14 mouse cellular contexts compared by ENCODE assay signal in the genomic region with DNA sequence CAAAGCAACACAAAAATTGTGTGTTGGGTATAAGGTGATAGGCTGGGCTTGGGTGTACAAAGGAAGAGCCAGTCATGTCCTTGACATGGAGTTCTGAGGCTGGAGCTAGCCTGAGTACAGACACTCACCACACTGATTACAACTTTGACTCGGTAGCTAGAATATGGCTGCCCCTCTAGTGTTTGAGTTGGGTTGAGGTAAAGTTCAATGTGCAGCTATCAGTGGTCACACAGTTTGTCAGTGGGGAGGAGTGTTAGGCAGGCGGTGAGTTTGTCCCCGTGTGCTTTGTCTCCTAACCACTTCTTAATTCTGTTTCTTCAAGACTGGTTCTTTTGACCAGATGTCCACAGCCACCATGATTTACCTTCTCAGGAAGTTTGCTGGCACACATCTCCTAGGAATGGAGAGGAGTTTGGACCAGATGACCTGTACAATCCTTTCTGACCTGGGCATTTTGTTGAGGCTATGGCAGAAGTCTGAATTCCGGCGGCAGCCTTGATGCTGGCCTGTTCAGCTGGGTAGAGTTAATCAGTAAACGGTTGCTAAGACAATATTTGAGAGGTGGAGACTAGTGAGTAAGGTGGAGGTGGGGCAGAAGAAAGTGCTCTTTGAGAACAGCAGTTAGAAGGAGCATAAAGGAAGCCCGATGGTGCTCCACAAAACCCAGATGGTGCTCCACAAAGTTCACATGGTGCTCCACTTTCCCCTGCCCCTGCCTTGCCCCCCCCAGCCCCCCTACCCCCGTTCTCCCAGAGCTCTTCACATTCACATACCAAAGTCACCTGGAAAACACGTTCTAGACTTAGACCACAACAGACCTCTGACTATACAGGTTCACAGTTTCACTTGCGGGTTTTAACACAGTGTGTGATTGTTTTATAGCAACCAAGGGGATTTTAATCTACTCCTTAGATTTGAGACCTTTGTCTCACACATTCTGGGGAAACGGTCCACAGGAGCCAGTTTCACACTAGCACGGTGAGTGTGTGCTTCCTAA. TPM values are rescaled to one million over a fixed set of nuclear protein-coding genes. Genes with fewer than 3 reads are reported as not detected.
DNase-seq lines count a peak whose midpoint lies in the region; ATAC-seq and TF ChIP-seq lines count a peak whose summit lies in the region.
"Had no signal": no experiment of that assay in that cellular context is flagged by ENCODE, and none has a peak within 500 bp of the region (broad histone marks: within the 10 kb centered on the region; RNA-seq: fewer than 3 reads in every experiment).

No protein-coding gene starts in this region.

- no peak for TF ChIP-seq EP300 in liver, embryonic 14.5 days (IDR thresholded peaks at IDR 0.05; ENCODE audit: low read depth)

- TF ChIP-seq CTCF in lung, adult 2 months (IDR thresholded peaks at IDR 0.05; ENCODE audit: insufficient read depth, low read length) = no peak
- TF ChIP-seq CTCF in liver, embryonic 14.5 days (IDR thresholded peaks at IDR 0.05; ENCODE audit: low read depth) = no peak

- no peaks in the 10 kb centered on the region for H3K9me3 ChIP-seq in liver, embryonic 14.5 days (ENCODE audit: control insufficient read depth, low read length)
- no peaks in the 10 kb centered on the region for H3K9me3 ChIP-seq in stomach, embryonic 16.5 days (replicated peaks; ENCODE audit: control insufficient read depth, low read length)
- no peaks in the 10 kb centered on the region for H3K9me3 ChIP-seq in midbrain, embryonic 16.5 days (replicated peaks; ENCODE audit: control insufficient read depth, low read length, poor library complexity, severe bottlenecking)
- H3K9me3 ChIP-seq in heart, embryonic 11.5 days (replicated peaks; ENCODE audit: control insufficient read depth, low read length) = no peaks in the 10 kb centered on the region
- H3K9me3 ChIP-seq: limb, embryonic 13.5 days; neural tube, embryonic 12.5 days had no signal

- peaks cover 8% of the 10 kb centered on the region for H3K4me1 ChIP-seq in lung, adult 2 months (ENCODE audit: control insufficient read depth, insufficient read depth, low read length)
- H3K4me1 ChIP-seq in liver, embryonic 14.5 days (replicated peaks; ENCODE audit: control insufficient read depth in 2 of 2, insufficient read depth in 2 of 2, low read length in 1 of 2) = peaks cover 0 to 8% of the 10 kb centered on the region in 2 experiments; a peak in 1 of 4 replicates
- peaks cover 5% of the 10 kb centered on the region for H3K4me1 ChIP-seq in stomach, embryonic 16.5 days (ENCODE audit: control insufficient read depth, insufficient read depth, low read length)
- no peaks in the 10 kb centered on the region for H3K4me1 ChIP-seq in midbrain, embryonic 16.5 days (ENCODE audit: control insufficient read depth, insufficient read depth, low read length)
- no peaks in the 10 kb centered on the region; the same call in 1 of the 2 replicates for H3K4me1 ChIP-seq in heart, embryonic 11.5 days (ENCODE audit: control insufficient read depth, insufficient read depth, low read length)

- H3K27ac ChIP-seq in liver, embryonic 14.5 days = peak overlapping the region; percentile 41
- peak overlapping the region; percentile 88 for H3K27ac ChIP-seq in stomach, embryonic 16.5 days (ENCODE audit: low read length)
- H3K27ac ChIP-seq in midbrain, embryonic 16.5 days (ENCODE audit: low read length) = no peak overlapping the region
- no peak overlapping the region for H3K27ac ChIP-seq in heart, embryonic 11.5 days (ENCODE audit: low read depth, low read length)
- H3K27ac ChIP-seq: limb, embryonic 13.5 days; neural tube, embryonic 12.5 days had no signal

- peak; percentile 71 for ATAC-seq in liver, embryonic 14.5 days (ENCODE audit: insufficient read depth)
- peak; percentile 90 for ATAC-seq in stomach, embryonic 16.5 days (ENCODE audit: insufficient read depth, low FRiP score)
- ATAC-seq in midbrain, embryonic 16.5 days = no peak
- no peak for ATAC-seq in heart, embryonic 11.5 days (replicated peaks; ENCODE audit: insufficient number of reproducible peaks, low FRiP score, low TSS enrichment)

- peak; percentile 20 to 57 for DNase-seq in lung, adult 18-20 months
- no peak for DNase-seq in lung, adult 2 months
- peak; percentile 61 for DNase-seq in kidney, postnatal 10 days
- peak in 1 of 3 experiments; percentile 14 for DNase-seq in liver, embryonic 14.5 days (ENCODE audit: low read depth in 3 of 3, low spot score in 3 of 3)
- no peak for DNase-seq in frontal cortex, postnatal 14 days (ENCODE audit: low spot score in 2 of 2)
- DNase-seq: cerebellum, adult 18-20 months; heart, postnatal 10 days; layer of hippocampus, postnatal 36 days; midbrain, embryonic 14.5 days had no signal

- H3K27me3 ChIP-seq in liver, embryonic 14.5 days (ENCODE audit: control insufficient read depth, insufficient read depth, low read length) = no peaks in the 10 kb centered on the region
- no peaks in the 10 kb centered on the region for H3K27me3 ChIP-seq in stomach, embryonic 16.5 days (ENCODE audit: control insufficient read depth, insufficient read depth, low read length)
- H3K27me3 ChIP-seq in midbrain, embryonic 16.5 days (ENCODE audit: control insufficient read depth, insufficient read depth, low read depth, low read length) = no peaks in the 10 kb centered on the region
- H3K27me3 ChIP-seq in heart, embryonic 11.5 days (ENCODE audit: control insufficient read depth, insufficient read depth, low read length) = no peaks in the 10 kb centered on the region
- H3K27me3 ChIP-seq: limb, embryonic 13.5 days; neural tube, embryonic 12.5 days had no signal

- H3K9ac ChIP-seq in liver, embryonic 14.5 days (replicated peaks) = no peak overlapping the region
- H3K9ac ChIP-seq in stomach, embryonic 16.5 days (ENCODE audit: low read length) = no peak overlapping the region
- H3K9ac ChIP-seq in midbrain, embryonic 16.5 days (ENCODE audit: low read depth, low read length) = no peak overlapping the region
- H3K9ac ChIP-seq in heart, embryonic 11.5 days (ENCODE audit: low read depth, low read length) = no peak overlapping the region
- H3K9ac ChIP-seq: limb, embryonic 13.5 days; neural tube, embryonic 12.5 days had no signal

- H3K36me3 ChIP-seq in liver, embryonic 14.5 days (replicated peaks; ENCODE audit: control insufficient read depth, insufficient read depth, low read depth) = no peaks in the 10 kb centered on the region
- no peaks in the 10 kb centered on the region for H3K36me3 ChIP-seq in stomach, embryonic 16.5 days (ENCODE audit: control insufficient read depth, insufficient read depth, low read length)
- no peaks in the 10 kb centered on the region for H3K36me3 ChIP-seq in midbrain, embryonic 16.5 days (ENCODE audit: control insufficient read depth, insufficient read depth, low read length)
- H3K36me3 ChIP-seq in heart, embryonic 11.5 days (ENCODE audit: control insufficient read depth, insufficient read depth, low read length) = no peaks in the 10 kb centered on the region
- H3K36me3 ChIP-seq: limb, embryonic 13.5 days; neural tube, embryonic 12.5 days had no signal

- no peak for TF ChIP-seq POLR2A in lung, adult 2 months (IDR thresholded peaks at IDR 0.05; ENCODE audit: borderline replicate concordance, extremely low read depth, low read depth, low read length)

- WGBS in lung, adult 2 months = 72% methylated on average over 12 of the region's 12 CpGs
- WGBS in liver, embryonic 14.5 days (ENCODE audit: insufficient replicate concordance) = 55% methylated on average over 12 of the region's 12 CpGs
- 59% methylated on average over 12 of the region's 12 CpGs for WGBS in stomach, embryonic 16.5 days
- 89% methylated on average over 12 of the region's 12 CpGs for WGBS in midbrain, embryonic 16.5 days
- 81% methylated on average over 12 of the region's 12 CpGs for WGBS in heart, embryonic 11.5 days (ENCODE audit: insufficient replicate concordance)

- no peak overlapping the region for H3K4me2 ChIP-seq in liver, embryonic 14.5 days (ENCODE audit: low read depth)
- H3K4me2 ChIP-seq in stomach, embryonic 16.5 days (ENCODE audit: low read depth, low read length) = peak overlapping the region; percentile 5; the same call in 1 of the 2 replicates
- H3K4me2 ChIP-seq in midbrain, embryonic 16.5 days (ENCODE audit: low read length) = no peak overlapping the region
- no peak overlapping the region for H3K4me2 ChIP-seq in heart, embryonic 11.5 days
- H3K4me2 ChIP-seq: limb, embryonic 13.5 days; neural tube, embryonic 12.5 days had no signal

- H3K4me3 ChIP-seq in lung, adult 2 months (replicated peaks; ENCODE audit: extremely low read depth, low read depth, low read length) = no peak overlapping the region
- H3K4me3 ChIP-seq in liver, embryonic 14.5 days (ENCODE audit: insufficient read depth in 1 of 2, low read depth in 2 of 2, low read length in 2 of 2) = no peak overlapping the region
- no peak overlapping the region for H3K4me3 ChIP-seq in stomach, embryonic 16.5 days (replicated peaks; ENCODE audit: low read length)
- H3K4me3 ChIP-seq in midbrain, embryonic 16.5 days (ENCODE audit: low read depth, low read length) = no peak overlapping the region
- H3K4me3 ChIP-seq in heart, embryonic 11.5 days (ENCODE audit: low read depth, low read length) = no peak overlapping the region
- H3K4me3 ChIP-seq: limb, embryonic 13.5 days; neural tube, embryonic 12.5 days had no signal

RNA-seq across cellular contexts. Expression of gene Enc1, which starts 59.3 kb away (rescaled TPM):
- polyA plus RNA-seq in lung, adult 2 months (2012; rRNA removed) = 7.3 and 8.5 TPM in 2 replicates
- 1.7 TPM in 2 replicates for polyA plus RNA-seq in liver, embryonic 14.5 days (2012; rRNA removed)
- 0.62 and 0.87 TPM in 2 replicates for polyA plus RNA-seq in liver, embryonic 14.5 days (2014; fragmentation: Nextera tagmentation; extraction: Ambion mirVana)
- polyA plus RNA-seq in stomach, embryonic 16.5 days (2015; fragmentation: Nextera tagmentation; extraction: Ambion mirVana) = 8.5 and 9.3 TPM in 2 replicates
- polyA plus RNA-seq in midbrain, embryonic 16.5 days (2015; fragmentation: Nextera tagmentation; extraction: Ambion mirVana) = 103 and 119 TPM in 2 replicates
- polyA plus RNA-seq in heart, embryonic 11.5 days (2014; fragmentation: Nextera tagmentation; extraction: Ambion mirVana) = 5.4 and 6.3 TPM in 2 replicates

Comparison
In these comparisons a context has a peak if more than half of its experiments do, and no peak if none do; other contexts are left out.
1. DNase-seq: peak in lung, adult 18-20 months (2 of 2) and kidney, postnatal 10 days (single experiment); none in lung, adult 2 months (single experiment) and frontal cortex, postnatal 14 days (0 of 2).
2. ATAC-seq: peak in liver, embryonic 14.5 days (single experiment) and stomach, embryonic 16.5 days (single experiment); none in midbrain, embryonic 16.5 days (single experiment) and heart, embryonic 11.5 days (single experiment).
3. H3K27ac ChIP-seq: peak in liver, embryonic 14.5 days (single experiment) and stomach, embryonic 16.5 days (single experiment); none in midbrain, embryonic 16.5 days (single experiment) and heart, embryonic 11.5 days (single experiment).
4. RNA of gene Enc1, which starts 59.3 kb away (polyA plus RNA-seq): 103 to 119 TPM in midbrain, embryonic 16.5 days; 8.5 to 9.3 TPM in stomach, embryonic 16.5 days, 7.3 to 8.5 TPM in lung, adult 2 months, 5.4 to 6.3 TPM in heart, embryonic 11.5 days and 0.62 to 1.7 TPM in liver, embryonic 14.5 days; every median in the first group is over 10 times any median in the second.